Mouse (Mus musculus) lung, adult 2 months (tissue): ENCODE measurements around the gene Dusp15. TPM values are rescaled to one million over a fixed set of nuclear protein-coding genes. Genes with fewer than 3 reads are reported as not detected.

Experiments
- DNase-seq: peaks from one replicate; pipeline ENCODE4 v3.0.0; 2022
- H3K4me1 ChIP-seq: fragments of 200-500 bp; 2 replicates; pipeline ENCODE4 v1.6.1; 2011; ENCODE audit warnings: low read length; ENCODE audit not compliant: control insufficient read depth, insufficient read depth
- H3K4me3 ChIP-seq: fragments of 200-500 bp; replicated peaks from 2 replicates; pipeline ENCODE3; 2011; ENCODE audit warnings: low read depth, mild to moderate bottlenecking, control low read depth, low read length; ENCODE audit errors: extremely low read depth
- CTCF ChIP-seq: fragments of 200-500 bp; IDR thresholded peaks from 2 replicates; pipeline ENCODE4 v1.5.1; 2011; ENCODE audit warnings: mild to moderate bottlenecking, low read length, control low read depth; ENCODE audit not compliant: insufficient read depth
- POLR2A ChIP-seq: fragments of 200-500 bp; IDR thresholded peaks from 2 replicates; pipeline ENCODE4 v1.6.1; 2011; ENCODE audit warnings: low read depth, mild to moderate bottlenecking, control low read depth, low read length, borderline replicate concordance; ENCODE audit errors: extremely low read depth
- WGBS: fragments of 180-500 bp; shearing (Covaris S2); methylation state at CpG from one replicate; pipeline ENCODE4 v1.1.7; 2018; 5-methylcytosine and 5-hydroxymethylcytosine counted together
- polyA plus RNA-seq: library from polyadenylated mRNA; depleted of rRNA; stranded (reverse); fragments of >200 nt; gene quantifications from 2 replicates; pipeline ENCODE4 v1.2.3, GENCODE M21; 2012

Dusp15 gene
- polyA plus RNA-seq, 1 experiment: 0.60 TPM

DNA sequence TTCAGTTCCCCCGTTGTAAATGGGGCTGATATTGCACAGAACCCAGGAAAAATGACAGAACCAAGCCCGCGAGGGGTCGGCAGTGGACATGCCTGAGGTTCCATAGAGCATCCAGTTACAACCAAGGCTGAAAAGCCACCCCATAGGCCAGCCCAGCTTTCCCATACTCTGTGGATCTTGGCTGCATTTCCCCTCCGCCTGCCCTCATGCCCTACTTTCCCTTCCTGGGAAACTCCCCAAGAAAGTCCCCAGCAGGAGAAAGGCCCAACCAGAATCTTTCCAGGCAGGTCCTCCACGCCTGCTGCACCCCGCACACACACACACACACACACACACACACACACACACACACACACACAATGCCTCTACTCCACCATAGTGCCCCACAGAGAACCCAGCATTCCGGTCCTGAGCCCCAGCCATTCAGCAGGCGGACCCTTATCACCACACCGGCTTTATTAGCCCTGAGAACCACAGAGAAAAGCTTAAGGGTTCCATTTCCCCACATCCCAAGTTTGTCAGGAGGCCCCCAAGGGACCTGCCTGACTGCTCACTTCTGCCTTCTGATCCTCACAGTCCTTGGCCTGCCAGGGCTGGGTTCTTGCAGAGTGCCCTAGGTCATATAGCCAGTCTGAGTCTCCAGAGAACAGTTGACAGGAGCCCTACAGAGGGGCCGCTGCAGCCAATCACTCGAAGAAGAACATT, 19.9 kb downstream of the Dusp15 start:
- no peaks in the 10 kb centered on the region for H3K4me1 ChIP-seq
- WGBS: 64% methylated on average over 12 of the region's 12 CpGs
- H3K4me3 ChIP-seq: peak overlapping the region; percentile 19
- DNase-seq: no peak
- TF ChIP-seq CTCF: no peak
- no peak for TF ChIP-seq POLR2A

DNA sequence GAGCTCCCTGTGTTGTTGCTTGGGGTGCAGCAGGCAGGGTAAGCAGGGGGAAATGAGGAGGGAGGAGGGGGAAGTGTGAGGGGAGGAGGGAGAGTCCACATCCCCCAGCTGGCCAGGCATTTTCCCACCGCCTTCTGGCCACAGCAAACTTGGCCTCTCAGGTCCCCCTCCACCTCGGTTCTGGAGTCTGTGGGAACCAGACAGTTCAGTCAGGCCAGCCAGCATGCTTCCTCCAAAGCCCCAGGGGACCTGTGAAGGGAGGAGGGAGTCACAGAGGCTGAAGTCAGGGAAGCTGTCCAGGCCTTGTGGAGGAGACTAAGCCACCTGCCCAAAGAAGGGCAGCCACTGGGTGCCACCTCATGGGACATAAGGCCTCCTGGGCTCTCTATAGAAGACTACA, 21.2 kb downstream of the Dusp15 start:
- 33% methylated on average over 2 of the region's 2 CpGs for WGBS
- DNase-seq: no peak
- no peaks in the 10 kb centered on the region for H3K4me1 ChIP-seq
- H3K4me3 ChIP-seq: no peak overlapping the region
- TF ChIP-seq POLR2A (no peak), CTCF (no peak)

DNA sequence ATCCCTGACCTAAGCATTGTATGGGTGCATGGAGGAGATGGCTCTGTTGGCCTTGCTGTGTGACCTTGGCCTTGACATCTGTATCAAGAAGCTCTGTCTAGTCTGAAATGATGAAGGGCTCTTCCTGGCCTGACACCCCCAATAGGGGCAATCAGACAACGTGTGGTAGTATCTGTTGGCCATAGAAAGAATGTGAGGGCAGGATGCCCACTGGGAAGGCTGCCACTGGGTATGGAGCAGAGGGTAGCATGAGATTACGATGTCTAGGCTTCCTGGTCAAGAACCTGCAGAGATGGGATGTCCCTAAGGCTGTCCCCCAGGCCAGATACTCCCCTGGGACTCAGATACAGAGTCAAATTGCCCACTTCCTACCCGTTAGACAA, 22.5 kb downstream of the Dusp15 start:
- no peaks in the 10 kb centered on the region for H3K4me1 ChIP-seq
- DNase-seq: no peak
- WGBS: 66% methylated on average over 3 of the region's 3 CpGs
- no peak for TF ChIP-seq CTCF
- no peak for TF ChIP-seq POLR2A
- H3K4me3 ChIP-seq: no peak overlapping the region

DNA sequence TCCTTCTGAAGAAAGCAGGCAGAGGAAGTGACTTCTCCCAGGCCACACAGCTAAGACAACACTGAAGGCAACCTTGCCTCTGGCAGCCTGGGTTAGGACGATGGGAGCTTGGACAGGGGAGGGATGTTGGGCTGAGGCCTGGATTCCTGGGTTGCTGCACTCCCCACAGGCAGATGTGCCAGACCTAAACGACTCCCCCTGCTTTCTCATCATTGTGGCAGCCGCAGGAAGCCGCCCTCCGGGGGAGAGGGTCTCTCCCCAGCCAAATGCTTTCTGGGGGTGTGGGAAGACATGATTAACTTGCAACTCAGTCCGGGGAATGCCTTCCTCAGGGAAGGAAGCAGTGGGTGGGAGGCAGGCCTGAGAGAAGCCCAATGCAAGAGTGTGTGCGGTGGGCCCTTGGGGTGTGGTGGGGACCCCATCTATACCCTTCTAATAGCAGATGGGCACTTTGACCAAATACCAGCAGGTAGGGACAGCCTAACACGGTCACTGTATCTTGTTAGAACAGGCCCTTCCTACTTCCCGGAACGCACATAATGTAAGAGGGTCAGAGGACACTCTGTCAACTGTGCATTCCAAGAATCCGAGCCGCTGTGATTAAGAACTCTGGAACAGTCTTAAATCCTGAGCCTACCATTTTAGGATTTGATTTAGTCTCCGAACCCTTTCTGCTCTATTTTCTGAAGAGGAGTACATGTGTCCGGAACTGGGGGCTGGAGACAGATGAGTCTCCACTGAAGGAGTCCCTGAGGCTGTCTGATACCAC, 23.1 kb downstream of the Dusp15 start:
- 49% methylated on average over 14 of the region's 14 CpGs for WGBS
- Histone ChIP-seq H3K4me1 (no peaks in the 10 kb centered on the region), H3K4me3 (no peak overlapping the region)
- no peak for TF ChIP-seq CTCF
- TF ChIP-seq POLR2A: no peak
- no peak for DNase-seq

DNA sequence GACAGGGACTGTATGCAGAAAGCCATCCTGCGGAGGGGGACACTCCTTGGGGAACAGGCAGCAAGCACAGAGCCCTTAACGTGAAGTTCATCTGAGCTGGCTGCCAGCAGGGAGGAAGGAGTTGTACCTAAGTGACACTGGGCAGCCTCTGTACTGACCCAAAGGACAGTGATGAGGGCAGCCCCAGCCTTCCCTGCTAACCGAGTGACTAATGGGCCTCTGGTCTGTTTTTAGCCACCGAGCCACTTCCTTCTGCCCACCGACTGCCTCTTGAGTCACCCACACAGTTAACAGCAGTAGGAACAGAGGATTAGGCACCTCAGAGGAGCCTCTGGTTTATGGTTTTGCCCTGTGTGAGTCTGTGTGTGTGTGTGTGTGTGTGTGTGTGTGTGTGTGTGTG, 24.1 kb downstream of the Dusp15 start:
- TF ChIP-seq CTCF (no peak), POLR2A (no peak)
- DNase-seq: no peak
- no peaks in the 10 kb centered on the region for H3K4me1 ChIP-seq
- H3K4me3 ChIP-seq: no peak overlapping the region
- 45% methylated on average over 5 of the region's 5 CpGs for WGBS

DNA sequence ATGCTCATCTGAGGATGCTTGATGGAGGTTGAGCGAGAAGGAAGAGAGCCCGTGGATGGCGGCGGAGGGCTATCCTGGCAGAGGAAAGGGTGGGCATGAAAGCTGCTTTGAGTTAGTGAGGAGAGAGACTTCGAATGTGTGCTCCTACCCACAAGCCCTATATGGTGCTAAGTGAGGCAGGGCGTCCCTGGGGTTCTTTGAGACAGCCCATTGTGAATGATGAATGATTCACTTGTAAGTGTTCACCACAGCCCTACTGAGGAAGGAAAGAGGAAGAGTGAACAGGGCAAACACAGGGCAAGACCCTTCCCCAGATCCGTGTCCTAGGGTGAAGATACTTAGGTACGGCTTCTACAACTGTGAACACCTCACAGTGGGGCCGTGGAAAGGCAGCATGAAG, 24.6 kb downstream of the Dusp15 start:
- no peak for TF ChIP-seq POLR2A
- TF ChIP-seq CTCF: no peak
- 66% methylated on average over 9 of the region's 9 CpGs for WGBS

DNA sequence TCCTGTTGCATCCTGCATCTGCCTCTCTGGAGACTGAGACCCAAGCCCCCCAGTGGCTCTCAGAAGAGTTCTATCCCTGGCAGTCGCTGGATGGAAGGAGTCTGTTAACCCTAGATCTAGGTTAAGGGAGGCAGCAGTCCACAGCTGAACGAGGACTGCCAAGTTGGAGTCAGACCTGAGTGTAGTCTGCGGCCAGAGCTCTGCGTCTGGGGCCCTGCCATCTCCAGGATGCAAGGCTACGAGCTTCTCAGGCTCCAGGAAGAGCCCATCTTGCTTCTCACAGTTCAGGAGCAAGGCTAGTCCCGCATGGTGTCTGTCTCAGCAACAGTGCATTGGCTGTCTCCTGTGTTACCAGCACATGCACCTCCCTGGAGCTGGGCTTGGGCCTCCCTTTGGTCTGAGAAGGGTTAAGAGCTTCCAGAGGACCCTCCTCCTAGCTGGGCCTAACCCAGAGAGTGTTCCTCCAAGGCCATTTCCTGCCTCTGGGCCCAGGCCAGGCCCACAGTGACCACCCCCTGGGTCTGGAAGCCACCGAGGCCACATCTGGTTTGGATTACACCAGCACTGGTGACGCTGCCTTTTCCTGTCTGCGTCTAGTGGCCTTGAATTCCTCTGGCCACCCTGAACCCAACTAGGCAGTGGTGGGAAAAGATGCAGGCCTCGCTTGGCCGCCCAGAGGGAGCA, 26.2 kb downstream of the Dusp15 start:
- no peak overlapping the region for H3K4me3 ChIP-seq
- TF ChIP-seq POLR2A (no peak), CTCF (no peak)
- no peak for DNase-seq
- WGBS: 44% methylated on average over 11 of the region's 11 CpGs
- no peaks in the 10 kb centered on the region for H3K4me1 ChIP-seq

More for the DNA sequence above, 24.6 kb downstream of the Dusp15 start:
- Histone ChIP-seq H3K4me3 (no peak overlapping the region), H3K4me1 (no peaks in the 10 kb centered on the region)
- no peak for DNase-seq

DNA sequence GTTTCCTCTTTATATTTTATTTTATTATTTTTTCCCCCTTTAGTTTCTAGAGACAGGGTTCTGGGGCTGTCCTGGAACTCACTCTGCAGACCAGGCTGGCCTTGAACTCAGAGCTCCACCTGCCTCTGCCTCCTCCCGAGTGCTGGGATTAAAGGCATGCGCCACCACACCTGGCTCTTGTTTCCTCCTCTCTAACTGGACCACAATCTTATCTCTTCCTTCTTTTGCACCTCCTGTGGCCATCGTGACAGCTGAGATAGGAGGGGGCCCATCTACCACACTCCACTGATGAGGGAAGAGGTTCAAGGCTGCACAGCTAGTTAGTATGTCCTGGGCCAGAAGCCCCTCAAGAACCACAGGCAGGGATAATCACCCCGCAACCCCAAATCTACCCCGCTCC, 27.0 kb downstream of the Dusp15 start:
- 64% methylated on average over 5 of the region's 5 CpGs for WGBS
- no peak overlapping the region for H3K4me3 ChIP-seq
- TF ChIP-seq POLR2A: no peak
- TF ChIP-seq CTCF: no peak
- no peaks in the 10 kb centered on the region for H3K4me1 ChIP-seq
- no peak for DNase-seq

DNA sequence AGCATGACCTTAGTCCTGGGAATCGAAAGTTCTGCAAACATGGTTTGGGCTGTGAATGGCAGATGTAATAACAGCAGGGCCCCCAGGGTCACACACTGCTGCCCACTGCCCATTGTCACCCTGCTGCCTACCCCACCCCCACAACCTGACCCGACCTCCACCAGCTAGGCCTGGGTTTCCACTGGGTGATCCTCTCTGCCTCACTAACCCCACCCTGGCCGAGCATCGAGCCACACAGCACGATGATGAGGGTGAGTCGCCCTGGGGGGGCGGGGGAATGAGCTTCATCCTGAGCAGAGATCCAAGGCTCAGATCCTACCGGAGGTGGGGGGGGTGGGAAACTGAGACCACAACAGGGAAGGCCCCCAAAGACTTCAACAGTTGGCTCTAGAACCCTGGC, 27.4 kb downstream of the Dusp15 start:
- WGBS: 53% methylated on average over 8 of the region's 8 CpGs
- Histone ChIP-seq H3K4me1 (no peaks in the 10 kb centered on the region), H3K4me3 (no peak overlapping the region)
- no peak for DNase-seq
- TF ChIP-seq POLR2A (no peak), CTCF (no peak)

DNA sequence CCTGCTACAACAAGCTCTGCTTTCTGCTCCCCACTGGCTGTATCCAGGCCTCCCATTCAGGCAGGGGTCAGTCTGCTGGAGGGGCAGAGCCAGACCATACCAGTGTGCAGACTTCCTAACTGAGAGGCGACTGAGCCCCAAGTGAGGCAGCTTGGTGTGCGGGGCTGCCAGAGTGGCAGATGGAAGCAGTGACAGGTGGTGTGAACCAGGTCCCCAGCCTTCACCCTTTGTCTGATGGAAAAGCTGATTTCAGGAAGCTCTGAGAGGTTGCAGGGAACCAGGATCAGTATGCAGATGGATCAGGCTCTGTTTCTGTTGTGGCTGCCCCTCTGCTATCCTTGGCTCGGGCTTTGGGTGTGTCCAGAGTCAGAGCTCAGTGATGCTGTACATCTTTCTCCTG, 27.9 kb downstream of the Dusp15 start:
- no peak overlapping the region for H3K4me3 ChIP-seq
- TF ChIP-seq POLR2A (no peak), CTCF (no peak)
- WGBS: 83% methylated on average over 3 of the region's 3 CpGs

More for the DNA sequence above, 27.9 kb downstream of the Dusp15 start:
- DNase-seq: no peak
- H3K4me1 ChIP-seq: no peaks in the 10 kb centered on the region
